Mouse (Mus musculus) urinary bladder, postnatal 14 days (tissue): ENCODE results near the gene Fmnl2.

Source experiments
- DNase-seq: peaks from one replicate; pipeline ENCODE4 v3.0.0; 2021; ENCODE audit warnings: low spot score

The Fmnl2 gene

GRCm38 (mm10) chr2:53106472-53106871 is 248.8 kb downstream of the Fmnl2 start:
- DNase-seq: no peak

DNA sequence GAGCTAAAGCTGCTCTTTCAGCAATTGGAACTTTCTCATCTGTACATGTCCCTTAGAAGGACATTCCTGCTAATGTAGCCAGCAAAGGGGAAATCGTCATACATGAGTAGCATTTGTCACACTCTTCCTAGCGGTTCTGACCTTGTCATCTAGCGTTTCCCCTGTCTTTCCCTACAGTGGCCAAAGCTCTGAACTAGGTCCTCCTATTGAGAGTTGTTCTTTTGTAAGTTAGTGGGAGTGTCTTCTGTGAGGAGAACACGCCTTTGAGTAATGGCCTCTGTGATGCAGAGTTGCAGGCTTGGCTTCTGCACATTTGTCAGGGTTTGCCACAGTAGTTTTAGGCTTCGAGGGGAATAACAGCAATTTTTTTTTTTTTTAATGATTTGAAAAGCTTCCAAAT is 250.9 kb downstream of the Fmnl2 start:
- no peak for DNase-seq

- DNase-seq: peak; percentile 39
Observed at GRCm38 (mm10) chr2:53121797-53122196, 264.1 kb downstream of the Fmnl2 start.

GRCm38 (mm10) chr2:53125998-53126397 is 268.3 kb downstream of the Fmnl2 start:
- no peak for DNase-seq

DNA sequence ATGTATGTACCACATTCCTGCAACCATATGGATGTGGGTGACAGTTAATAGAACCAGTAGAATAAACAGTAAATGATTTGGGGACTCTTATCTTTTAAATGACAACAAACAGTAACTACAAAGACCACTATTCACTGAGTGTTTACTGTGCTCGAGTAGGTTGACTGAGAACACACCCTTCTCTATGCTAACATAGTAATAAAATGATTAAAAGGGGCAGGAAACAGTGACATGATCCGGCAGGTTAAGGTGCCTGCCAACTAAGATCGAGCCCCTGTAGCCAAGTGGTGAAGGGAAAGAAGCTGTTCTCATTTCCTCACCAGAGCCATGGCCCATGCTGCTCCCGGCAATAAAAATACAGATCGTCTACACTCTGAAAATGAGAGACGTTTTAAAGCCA is 271.4 kb downstream of the Fmnl2 start:
- no peak for DNase-seq

DNA sequence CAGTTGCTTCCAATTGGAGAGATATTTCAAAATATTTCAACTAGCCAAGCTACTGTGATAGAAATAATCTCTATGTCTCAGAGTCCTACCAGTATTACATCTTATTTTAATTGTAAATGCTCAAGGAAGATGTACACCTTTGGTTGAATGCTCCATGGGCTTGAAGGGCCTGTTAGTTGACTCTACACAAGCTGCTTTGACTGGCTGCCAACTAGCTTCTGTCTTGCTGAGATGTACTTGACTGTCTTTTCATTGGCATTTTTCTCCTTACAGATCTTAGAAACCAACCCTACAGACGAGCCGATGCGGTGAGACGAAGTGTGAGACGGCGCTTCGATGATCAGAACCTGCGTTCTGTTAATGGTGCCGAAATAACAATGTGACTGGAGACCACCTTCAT is 273.9 kb downstream of the Fmnl2 start:
- DNase-seq: no peak

DNA sequence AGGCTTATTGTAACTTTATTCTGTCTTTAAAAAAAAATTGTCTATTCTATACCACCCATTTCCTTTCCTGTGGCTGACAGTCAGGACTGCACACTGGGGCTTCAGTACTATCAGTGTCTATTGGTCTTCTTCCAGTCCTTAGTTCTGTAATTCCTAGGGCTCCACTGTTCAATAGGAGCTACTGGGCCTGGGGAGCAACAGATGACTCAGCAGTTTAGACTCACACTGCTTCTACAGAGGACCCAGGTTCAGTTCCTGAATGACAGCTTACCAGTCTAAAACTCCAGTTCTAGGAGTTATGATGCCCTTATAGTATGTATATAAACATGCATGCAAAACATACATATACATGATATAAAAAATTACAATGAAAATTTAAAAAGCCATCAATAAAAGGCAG is 289.2 kb downstream of the Fmnl2 start:
- DNase-seq: no peak

GRCm38 (mm10) chr2:53173966-53174365 is 316.3 kb downstream of the Fmnl2 start:
- no peak for DNase-seq

DNA sequence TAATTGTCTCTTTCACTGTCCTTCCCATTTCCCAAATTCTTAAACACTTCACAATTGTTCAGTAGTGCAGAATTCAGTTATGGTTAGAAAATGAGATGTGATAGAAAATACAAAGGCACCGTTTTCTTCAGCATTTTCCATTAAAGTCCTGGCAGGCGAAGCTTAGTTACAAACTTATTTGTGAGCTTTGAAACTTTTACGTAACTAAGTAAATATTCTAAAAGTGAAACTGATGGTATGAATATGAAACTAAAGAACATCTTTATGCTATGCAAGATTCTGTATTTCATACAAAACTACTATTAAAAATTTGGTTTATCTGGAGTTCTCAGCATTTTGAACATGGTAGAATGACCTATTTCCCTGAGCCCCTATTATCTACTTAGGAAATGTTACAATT is 321.3 kb downstream of the Fmnl2 start:
- no peak for DNase-seq

- no peak for DNase-seq
Observed at GRCm38 (mm10) chr2:53179876-53180275, 322.2 kb downstream of the Fmnl2 start.
